Mouse (Mus musculus): ENCODE data around the gene Dvl2.

DNA sequence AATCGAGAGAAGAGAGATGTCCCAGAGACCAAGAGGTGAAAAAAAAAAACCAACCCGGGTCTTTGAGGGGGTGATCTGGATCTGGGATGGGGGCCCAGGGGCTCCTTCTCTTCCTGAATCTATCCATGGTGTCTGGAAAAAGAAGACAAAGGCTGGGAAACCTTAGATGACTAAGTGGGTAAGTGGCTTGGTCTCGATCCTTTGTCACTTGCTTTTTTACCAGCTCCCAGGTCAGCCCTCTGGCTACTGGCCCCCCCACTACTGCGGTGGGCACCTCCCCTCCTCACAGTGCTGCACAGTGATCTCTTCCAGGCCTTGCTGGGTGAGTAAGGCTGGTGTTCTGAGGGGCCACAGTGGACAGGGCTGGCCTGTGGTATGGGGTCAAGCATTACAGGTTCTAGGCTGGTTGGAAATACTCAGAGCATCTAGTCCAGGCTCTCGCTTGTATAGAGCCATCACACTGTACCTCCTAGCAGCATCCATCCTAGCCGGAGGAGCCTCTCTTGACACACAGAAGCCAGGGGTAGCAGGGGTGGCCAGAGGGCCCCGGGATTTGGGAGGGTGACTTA lies 16.9 kb downstream of the Dvl2 start:
- TF ChIP-seq GATA1 (IDR thresholded peaks at IDR 0.05; ENCODE audit: low read length) (no peak), TAL1 (IDR thresholded peaks at IDR 0.05; ENCODE audit: low read length) (no peak)
